Mouse (Mus musculus) megakaryocyte, embryonic 14.5 days (primary cell): ENCODE results near the gene Cyp4f16.

Experiments used
- FLI1 ChIP-seq: IDR thresholded peaks from 2 replicates; pipeline ENCODE4 v1.6.1; 2012; ENCODE audit warnings: low read length, inconsistent platforms, mixed read lengths
- GATA1 ChIP-seq: IDR thresholded peaks from 3 replicates; pipeline ENCODE4 v1.6.1; 2012; ENCODE audit warnings: mixed read lengths, low read length, inconsistent platforms, borderline replicate concordance

- no peak for TF ChIP-seq GATA1
- TF ChIP-seq FLI1, result no peak
These were observed 20.2 kb upstream of the Cyp4f16 start for GRCm38 (mm10) chr17:32516126-32516525.
